31 mouse cellular contexts compared by ENCODE assay signal in the genomic region with DNA sequence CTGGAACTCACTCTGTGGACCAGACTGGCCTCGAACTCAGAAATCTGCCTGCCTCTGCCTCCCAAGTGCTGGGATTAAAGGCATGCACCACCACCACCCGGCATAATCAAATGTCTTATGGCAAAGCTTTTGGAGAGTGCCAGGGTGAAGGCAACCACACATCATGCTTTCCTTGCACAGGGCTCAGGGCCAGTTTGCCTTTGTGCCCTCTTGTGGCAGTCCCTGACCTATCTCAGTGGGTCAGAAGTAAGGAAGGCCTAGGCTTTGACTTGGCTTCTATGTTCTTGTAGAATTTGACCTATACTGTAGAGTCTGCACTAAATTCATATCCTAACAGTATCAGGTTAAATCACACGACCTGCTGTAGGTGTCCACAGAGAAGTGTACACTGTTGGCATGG. TPM values are rescaled to one million over a fixed set of nuclear protein-coding genes. Genes with fewer than 3 reads are reported as not detected.
DNase-seq lines count a peak whose midpoint lies in the region; ATAC-seq and TF ChIP-seq lines count a peak whose summit lies in the region.
"Had no signal": no experiment of that assay in that cellular context is flagged by ENCODE, and none has a peak within 500 bp of the region (broad histone marks: within the 10 kb centered on the region; RNA-seq: fewer than 3 reads in every experiment).

No protein-coding gene starts in this region.

- H3K9ac ChIP-seq in liver, embryonic 14.5 days (replicated peaks), result no peak overlapping the region
- no peak overlapping the region for H3K9ac ChIP-seq in liver, embryonic 11.5 days (ENCODE audit: low read depth, low read length)
- H3K9ac ChIP-seq: embryonic facial prominence, embryonic 13.5 days; forebrain, embryonic 13.5 days; heart, embryonic 13.5 days; hindbrain, embryonic 13.5 days; lung, embryonic 15.5 days; midbrain, embryonic 12.5 days had no signal

- no peak overlapping the region for H3K4me3 ChIP-seq in gastrocnemius, adult 2 months
- no peak overlapping the region for H3K4me3 ChIP-seq in liver, embryonic 14.5 days (ENCODE audit: insufficient read depth in 1 of 2, low read depth in 2 of 2, low read length in 2 of 2)
- no peak overlapping the region for H3K4me3 ChIP-seq in liver, embryonic 11.5 days (ENCODE audit: low read depth, low read length)
- H3K4me3 ChIP-seq in bone marrow, adult 2 months (replicated peaks; ENCODE audit: control insufficient read depth, low read depth, low read length), result no peak overlapping the region
- H3K4me3 ChIP-seq: embryonic facial prominence, embryonic 13.5 days; forebrain, embryonic 13.5 days; heart, embryonic 13.5 days; hindbrain, embryonic 13.5 days; left cerebral cortex, adult 2 months; limb, embryonic 10.5 days; lung, embryonic 15.5 days; midbrain, embryonic 12.5 days had no signal

- intact Hi-C loops in gastrocnemius, adult 2 months (cut with DNase I), result no loop called here

- H3K36me3 ChIP-seq in liver, embryonic 14.5 days (replicated peaks; ENCODE audit: control insufficient read depth, insufficient read depth, low read depth), result no peaks in the 10 kb centered on the region
- H3K36me3 ChIP-seq in liver, embryonic 11.5 days (ENCODE audit: control insufficient read depth, insufficient read depth, low read length), result no peaks in the 10 kb centered on the region
- H3K36me3 ChIP-seq: embryonic facial prominence, embryonic 13.5 days; heart, embryonic 13.5 days; hindbrain, embryonic 13.5 days; limb, embryonic 10.5 days; lung, embryonic 15.5 days; midbrain, embryonic 12.5 days had no signal

- H3K27me3 ChIP-seq in liver, embryonic 14.5 days (ENCODE audit: control insufficient read depth, insufficient read depth, low read length), result no peaks in the 10 kb centered on the region
- no peaks in the 10 kb centered on the region for H3K27me3 ChIP-seq in liver, embryonic 11.5 days (replicated peaks; ENCODE audit: control insufficient read depth, insufficient read depth, low read length)
- H3K27me3 ChIP-seq: embryonic facial prominence, embryonic 13.5 days; forebrain, embryonic 13.5 days; heart, embryonic 13.5 days; hindbrain, embryonic 13.5 days; lung, embryonic 15.5 days had no signal

- 53% methylated on average over 3 of the region's 3 CpGs for WGBS in liver, embryonic 14.5 days (ENCODE audit: insufficient replicate concordance)
- 61% methylated on average over 3 of the region's 3 CpGs for WGBS in liver, embryonic 11.5 days
- 62% methylated on average over 3 of the region's 3 CpGs for WGBS in bone marrow, adult 2 months

- no peaks in the 10 kb centered on the region for H3K9me3 ChIP-seq in liver, embryonic 14.5 days (ENCODE audit: control insufficient read depth, low read length)
- H3K9me3 ChIP-seq in liver, embryonic 11.5 days (ENCODE audit: control insufficient read depth, low read length), result no peaks in the 10 kb centered on the region
- H3K9me3 ChIP-seq: embryonic facial prominence, embryonic 13.5 days; forebrain, embryonic 13.5 days; hindbrain, embryonic 13.5 days; limb, embryonic 10.5 days; lung, embryonic 15.5 days; midbrain, embryonic 12.5 days had no signal

- no peak overlapping the region for H3K27ac ChIP-seq in gastrocnemius, adult 2 months
- no peak overlapping the region for H3K27ac ChIP-seq in liver, embryonic 14.5 days
- no peak overlapping the region for H3K27ac ChIP-seq in liver, embryonic 11.5 days (ENCODE audit: low read depth, low read length)
- no peak overlapping the region for H3K27ac ChIP-seq in bone marrow, adult 2 months (ENCODE audit: control insufficient read depth, insufficient read depth, low read depth, low read length, poor library complexity)
- H3K27ac ChIP-seq: embryonic facial prominence, embryonic 13.5 days; forebrain, embryonic 13.5 days; heart, embryonic 13.5 days; hindbrain, embryonic 13.5 days; left cerebral cortex, adult 2 months; limb, embryonic 10.5 days; lung, embryonic 15.5 days; midbrain, embryonic 12.5 days had no signal

- peak; percentile 21; the same call in 1 of the 2 replicates for TF ChIP-seq CTCF in gastrocnemius, adult 2 months (IDR thresholded peaks at IDR 0.05)
- 0 out of 2 replicates have a peak, but pooled peaks have one; percentile 12 for TF ChIP-seq CTCF in liver, embryonic 14.5 days (IDR thresholded peaks at IDR 0.05; ENCODE audit: low read depth)
- peak; percentile 54 for TF ChIP-seq CTCF in bone marrow, adult 2 months (IDR thresholded peaks at IDR 0.05; ENCODE audit: control insufficient read depth, insufficient read depth, low read length)

- H3K4me1 ChIP-seq in liver, embryonic 14.5 days (replicated peaks; ENCODE audit: control insufficient read depth in 2 of 2, insufficient read depth in 2 of 2, low read length in 1 of 2), result peaks cover 1 to 6% of the 10 kb centered on the region in 2 experiments
- peaks cover 5% of the 10 kb centered on the region for H3K4me1 ChIP-seq in liver, embryonic 11.5 days (replicated peaks; ENCODE audit: control insufficient read depth, insufficient read depth, low read length)
- H3K4me1 ChIP-seq in bone marrow, adult 2 months (ENCODE audit: control insufficient read depth, insufficient read depth, low read length), result peaks cover 3% of the 10 kb centered on the region
- H3K4me1 ChIP-seq: forebrain, embryonic 13.5 days; hindbrain, embryonic 13.5 days; limb, embryonic 10.5 days; midbrain, embryonic 12.5 days had no signal

- H3K4me2 ChIP-seq in liver, embryonic 14.5 days (ENCODE audit: low read depth), result no peak overlapping the region
- H3K4me2 ChIP-seq in liver, embryonic 11.5 days, result no peak overlapping the region
- H3K4me2 ChIP-seq: embryonic facial prominence, embryonic 13.5 days; forebrain, embryonic 13.5 days; heart, embryonic 13.5 days; hindbrain, embryonic 13.5 days; lung, embryonic 15.5 days; midbrain, embryonic 12.5 days had no signal

- no peak for ATAC-seq in liver, embryonic 14.5 days (ENCODE audit: insufficient read depth)
- ATAC-seq in liver, embryonic 11.5 days (replicated peaks; ENCODE audit: low FRiP score), result no peak
- ATAC-seq: activated CD4-positive, CD25-positive, alpha-beta regulatory T cell, adult 4 months; forebrain, embryonic 13.5 days had no signal

- no peak for TF ChIP-seq POLR2A in bone marrow, adult 2 months (IDR thresholded peaks at IDR 0.05; ENCODE audit: borderline replicate concordance, control insufficient read depth, low read depth, low read length)

- TF ChIP-seq EP300 in liver, embryonic 14.5 days (IDR thresholded peaks at IDR 0.05; ENCODE audit: low read depth), result no peak

- no peak for DNase-seq in gastrocnemius, adult 2 months
- no peak for DNase-seq in gastrocnemius, adult 8-10 months (ENCODE audit: low spot score in 2 of 2)
- no peak for DNase-seq in liver, embryonic 14.5 days (ENCODE audit: low read depth in 3 of 3, low spot score in 3 of 3)
- no peak for DNase-seq in liver, embryonic 11.5 days (ENCODE audit: low spot score)
- DNase-seq in 416B (ENCODE audit: low read depth), result peak; percentile 50
- no peak for DNase-seq in left cerebral cortex, adult 18-20 months (ENCODE audit: low spot score in 2 of 2)
- no peak for DNase-seq in frontal cortex, postnatal 10 days (ENCODE audit: low spot score in 2 of 2)
- DNase-seq: B cell, adult 2 months; cerebellum, adult 2 months; cerebellum, postnatal 36 days; embryo, embryonic 11 days; gastrocnemius, postnatal 14 days; heart, adult 18-20 months; heart, postnatal 14 days; kidney, adult 9 months; kidney, postnatal 14 days; liver had no signal

RNA-seq across cellular contexts. Expression of a gene that starts 14.0 kb away (rescaled TPM):
- total RNA-seq in gastrocnemius, adult 2 months (2021), result 10 to 100 TPM in 1 of 2 experiments, 1 to 10 TPM in 1; 8.8 to 10.9 TPM
- total RNA-seq in gastrocnemius, adult 8-10 months (2022), result 1 to 10 TPM; 3.5 to 6.7 (median 4.7) TPM
- 1.9 and 2.6 TPM in 2 replicates for polyA plus RNA-seq in liver, embryonic 14.5 days (2012; rRNA removed)
- 1.3 and 3.2 TPM in 2 replicates for polyA plus RNA-seq in liver, embryonic 14.5 days (2014; fragmentation: Nextera tagmentation; extraction: Ambion mirVana)
- polyA plus RNA-seq in liver, embryonic 11.5 days (2014; fragmentation: Nextera tagmentation; extraction: Ambion mirVana), result 4.3 and 7.1 TPM in 2 replicates
- 28.1 and 37.6 TPM in 2 replicates for polyA plus RNA-seq in bone marrow, adult 2 months (2011; ENCODE audit: insufficient read depth, insufficient read length, low replicate concordance, missing spikeins)
- total RNA-seq in left cerebral cortex, adult 18-20 months (2021), result 10 to 100 TPM; 20.3 to 22.6 TPM

RNA-seq across cellular contexts. Expression of a gene that starts 22.0 kb away (rescaled TPM):
- total RNA-seq in gastrocnemius, adult 2 months (2021), result not detected
- total RNA-seq in gastrocnemius, adult 8-10 months (2022), result not detected
- polyA plus RNA-seq in liver, embryonic 14.5 days (2012; rRNA removed), result 0.07 TPM in 1 of 2 replicates, not detected in the other
- not detected in 2 replicates for polyA plus RNA-seq in liver, embryonic 14.5 days (2014; fragmentation: Nextera tagmentation; extraction: Ambion mirVana)
- polyA plus RNA-seq in liver, embryonic 11.5 days (2014; fragmentation: Nextera tagmentation; extraction: Ambion mirVana), result not detected in 2 replicates
- 1.9 and 6.0 TPM in 2 replicates for polyA plus RNA-seq in bone marrow, adult 2 months (2011; ENCODE audit: insufficient read depth, insufficient read length, low replicate concordance, missing spikeins)
- not detected for total RNA-seq in left cerebral cortex, adult 18-20 months (2021)
- total RNA-seq: adrenal gland, postnatal 36 days; gastrocnemius, postnatal 14 days; heart, adult 18-20 months; heart, postnatal 14 days; layer of hippocampus, adult 8-10 months; left cerebral cortex, adult 2 months; MEL had no signal
- polyA plus RNA-seq: activated CD4-positive, CD25-positive, alpha-beta regulatory T cell, adult 4 months; cerebellum, adult 2 months; embryonic facial prominence, embryonic 13.5 days; forebrain, embryonic 13.5 days; heart, embryonic 13.5 days; hindbrain, embryonic 13.5 days; limb, embryonic 10.5 days; lung, embryonic 15.5 days; midbrain, embryonic 12.5 days; stomach, embryonic 16.5 days had no signal

RNA-seq across cellular contexts. Expression of a gene that starts 31.1 kb away (rescaled TPM):
- 10 to 100 TPM in 1 of 2 experiments, 1 to 10 TPM in 1; 9.1 to 13.4 TPM for total RNA-seq in gastrocnemius, adult 2 months (2021)
- 10 to 100 TPM in 3 of 4 experiments, 1 to 10 TPM in 1; 9.0 to 14.7 (median 12.6) TPM for total RNA-seq in gastrocnemius, adult 8-10 months (2022)
- polyA plus RNA-seq in liver, embryonic 14.5 days (2012; rRNA removed), result 8.4 and 8.8 TPM in 2 replicates
- 7.2 and 9.7 TPM in 2 replicates for polyA plus RNA-seq in liver, embryonic 14.5 days (2014; fragmentation: Nextera tagmentation; extraction: Ambion mirVana)
- polyA plus RNA-seq in liver, embryonic 11.5 days (2014; fragmentation: Nextera tagmentation; extraction: Ambion mirVana), result 19.7 and 25.2 TPM in 2 replicates
- polyA plus RNA-seq in bone marrow, adult 2 months (2011; ENCODE audit: insufficient read depth, insufficient read length, low replicate concordance, missing spikeins), result 98.2 and 269 TPM in 2 replicates
- total RNA-seq in left cerebral cortex, adult 18-20 months (2021), result 10 to 100 TPM; 26.2 to 26.7 TPM

RNA-seq across cellular contexts. Expression of a gene that starts 32.0 kb away (rescaled TPM):
- total RNA-seq in gastrocnemius, adult 2 months (2021), result under 1 TPM; 0.38 to 0.78 TPM
- total RNA-seq in gastrocnemius, adult 8-10 months (2022), result under 1 TPM; 0.15 to 0.94 (median 0.29) TPM
- 1.2 and 1.6 TPM in 2 replicates for polyA plus RNA-seq in liver, embryonic 14.5 days (2012; rRNA removed)
- 0.69 TPM in 2 replicates for polyA plus RNA-seq in liver, embryonic 14.5 days (2014; fragmentation: Nextera tagmentation; extraction: Ambion mirVana)
- polyA plus RNA-seq in liver, embryonic 11.5 days (2014; fragmentation: Nextera tagmentation; extraction: Ambion mirVana), result 0.68 and 1.4 TPM in 2 replicates
- 21.2 and 45.7 TPM in 2 replicates for polyA plus RNA-seq in bone marrow, adult 2 months (2011; ENCODE audit: insufficient read depth, insufficient read length, low replicate concordance, missing spikeins)
- total RNA-seq in left cerebral cortex, adult 18-20 months (2021), result 1 to 10 TPM in 1 of 2 experiments, under 1 TPM in 1; 0.58 to 1.1 TPM

RNA-seq across cellular contexts. Expression of a gene that starts 32.4 kb away (rescaled TPM):
- 10 to 100 TPM; 30.0 to 34.1 TPM for total RNA-seq in gastrocnemius, adult 2 months (2021)
- total RNA-seq in gastrocnemius, adult 8-10 months (2022), result 10 to 100 TPM; 26.7 to 43.5 (median 34.7) TPM
- 19.5 and 24.7 TPM in 2 replicates for polyA plus RNA-seq in liver, embryonic 14.5 days (2012; rRNA removed)
- polyA plus RNA-seq in liver, embryonic 14.5 days (2014; fragmentation: Nextera tagmentation; extraction: Ambion mirVana), result 23.6 and 34.4 TPM in 2 replicates
- polyA plus RNA-seq in liver, embryonic 11.5 days (2014; fragmentation: Nextera tagmentation; extraction: Ambion mirVana), result 53.7 and 64.5 TPM in 2 replicates
- 25.8 and 27.0 TPM in 2 replicates for polyA plus RNA-seq in bone marrow, adult 2 months (2011; ENCODE audit: insufficient read depth, insufficient read length, low replicate concordance, missing spikeins)
- total RNA-seq in left cerebral cortex, adult 18-20 months (2021), result 10 to 100 TPM; 30.5 to 32.9 TPM
